Mouse (Mus musculus) hindbrain, embryonic 16.5 days (tissue): ENCODE results near the gene Rtl1. TPM values are rescaled to one million over a fixed set of nuclear protein-coding genes. Genes with fewer than 3 reads are reported as not detected.

Experiments used
- ATAC-seq: fragments of 200-750 bp; cut with Nextera tagmentation; 2 replicates; pipeline ENCODE4 v1.8.0; 2017; ENCODE audit warnings: moderate TSS enrichment, moderate library complexity
- H3K27ac ChIP-seq: fragments of 300-500 bp; sonication (generic); 2 replicates; pipeline ENCODE4 v1.5.1; 2014; ENCODE audit warnings: low read depth, mild to moderate bottlenecking, control low read depth, low read length, moderate library complexity
- H3K27me3 ChIP-seq: fragments of 300-500 bp; sonication (generic); replicated peaks from 2 replicates; pipeline ENCODE4 v1.6.1; 2014; ENCODE audit warnings: low read length; ENCODE audit not compliant: control insufficient read depth, insufficient read depth
- H3K36me3 ChIP-seq: fragments of 300-500 bp; sonication (generic); 2 replicates; pipeline ENCODE4 v1.6.1; 2014; ENCODE audit warnings: mild to moderate bottlenecking, low read length, moderate library complexity, mixed read lengths; ENCODE audit not compliant: control insufficient read depth, insufficient read depth
- H3K4me1 ChIP-seq: fragments of 300-500 bp; sonication (generic); 2 replicates; pipeline ENCODE4 v1.6.1; 2014; ENCODE audit warnings: low read depth, low read length; ENCODE audit not compliant: control insufficient read depth, insufficient read depth
- H3K4me2 ChIP-seq: fragments of 300-500 bp; sonication (generic); 2 replicates; pipeline ENCODE4 v1.6.1; 2014; ENCODE audit warnings: mild to moderate bottlenecking, low read length, control low read depth, moderate library complexity
- H3K4me3 ChIP-seq: fragments of 300-500 bp; sonication (generic); 2 replicates; pipeline ENCODE4 v1.5.1; 2014; ENCODE audit warnings: mild to moderate bottlenecking, low read length, control low read depth, moderate library complexity
- H3K9ac ChIP-seq: fragments of 300-500 bp; sonication (generic); 2 replicates; pipeline ENCODE4 v1.6.1; 2014; ENCODE audit warnings: low read depth, mild to moderate bottlenecking, control low read depth, low read length, moderate library complexity
- H3K9me3 ChIP-seq: fragments of 300-500 bp; sonication (generic); 2 replicates; pipeline ENCODE4 v1.6.1; 2014; ENCODE audit warnings: mild to moderate bottlenecking, low read length, moderate library complexity; ENCODE audit not compliant: control insufficient read depth
- WGBS: fragments of 180-500 bp; shearing (Covaris S2); extraction: QIAGEN DNeasy Blood & Tissue Kit; methylation state at CpG from one replicate; pipeline ENCODE4 v1.1.7; 2014; 5-methylcytosine and 5-hydroxymethylcytosine counted together
- polyA plus RNA-seq: library from polyadenylated mRNA; unstranded; fragments of >200 nt; fragmentation: Nextera tagmentation; extraction: Ambion mirVana; gene quantifications from 2 replicates; pipeline ENCODE4 v1.2.1, GENCODE M21; 2015

The Rtl1 gene
- 1.7 and 2.2 TPM in 2 replicates for polyA plus RNA-seq

GRCm38 (mm10) chr12:109600230-109600629, at the start of gene Rtl1:
Rtl1 (minus strand) TSS chr12:109600330.
- Histone ChIP-seq H3K27me3 (no peaks in the 10 kb centered on the region; the same call in 1 of the 2 replicates), H3K27ac (no peak within 1 kb of the TSS), H3K9me3 (no peaks in the 10 kb centered on the region), H3K4me1 (peaks cover 4% of the 10 kb centered on the region; the same call in 1 of the 2 replicates), H3K9ac (no peak within 1 kb of the TSS), H3K36me3 (peaks cover 6% of the 10 kb centered on the region; the same call in 1 of the 2 replicates), H3K4me3 (no peak within 1 kb of the TSS), H3K4me2 (no peak within 1 kb of the TSS)
- WGBS = 90% methylated on average over 7 of the region's 7 CpGs
- ATAC-seq = no peak

- no peak for ATAC-seq
- WGBS = 11% methylated on average over 3 of the region's 3 CpGs
- H3K9ac ChIP-seq = no peak overlapping the region
- H3K4me3 ChIP-seq = no peak overlapping the region
- no peaks in the 10 kb centered on the region for H3K4me1 ChIP-seq
- H3K27ac ChIP-seq = no peak overlapping the region
- peaks cover 3% of the 10 kb centered on the region; the same call in 1 of the 2 replicates for H3K36me3 ChIP-seq
- no peaks in the 10 kb centered on the region for H3K27me3 ChIP-seq
- no peaks in the 10 kb centered on the region for H3K9me3 ChIP-seq
- no peak overlapping the region for H3K4me2 ChIP-seq
Measured at GRCm38 (mm10) chr12:109640560-109641167, 40.5 kb upstream of the Rtl1 start.

DNA sequence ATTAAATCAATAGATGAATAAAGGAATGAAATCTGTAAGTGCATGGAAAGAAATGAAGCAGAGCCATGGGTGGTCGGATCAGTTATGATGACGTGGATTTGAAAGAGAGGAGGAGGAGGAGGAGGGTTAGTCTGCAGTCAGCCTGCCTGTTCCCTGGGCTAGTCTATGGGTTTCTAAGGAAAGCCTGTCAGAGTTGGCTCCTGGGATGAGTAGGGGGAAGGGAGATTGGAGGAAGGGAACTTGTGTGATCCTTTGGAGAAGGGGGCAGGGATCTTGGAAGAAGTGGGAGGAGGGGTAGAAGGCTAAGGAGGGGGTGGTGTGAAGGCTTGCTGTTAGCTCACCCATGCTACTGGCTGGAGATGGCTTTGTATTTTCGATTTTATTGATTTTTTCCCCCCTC, 31.9 kb upstream of the Rtl1 start:
- H3K27me3 ChIP-seq = no peaks in the 10 kb centered on the region
- ATAC-seq = no peak
- H3K4me2 ChIP-seq = no peak overlapping the region
- no peaks in the 10 kb centered on the region for H3K9me3 ChIP-seq
- no peaks in the 10 kb centered on the region for H3K4me1 ChIP-seq
- no peak overlapping the region for H3K9ac ChIP-seq
- peaks cover 3% of the 10 kb centered on the region; the same call in 1 of the 2 replicates for H3K36me3 ChIP-seq
- H3K27ac ChIP-seq = no peak overlapping the region
- WGBS = 30% methylated on average over 3 of the region's 3 CpGs
- H3K4me3 ChIP-seq = no peak overlapping the region

GRCm38 (mm10) chr12:109628887-109629286, 28.8 kb upstream of the Rtl1 start:
- Histone ChIP-seq H3K9ac (no peak overlapping the region), H3K4me3 (no peak overlapping the region), H3K4me1 (no peaks in the 10 kb centered on the region), H3K36me3 (no peaks in the 10 kb centered on the region; the same call in 1 of the 2 replicates), H3K27me3 (no peaks in the 10 kb centered on the region), H3K27ac (no peak overlapping the region), H3K9me3 (no peaks in the 10 kb centered on the region), H3K4me2 (no peak overlapping the region)
- 79% methylated on average over 1 of the region's 1 CpGs for WGBS
- ATAC-seq = no peak

GRCm38 (mm10) chr12:109626910-109627309, 26.8 kb upstream of the Rtl1 start:
- ATAC-seq = no peak
- Histone ChIP-seq H3K27ac (no peak overlapping the region), H3K27me3 (no peaks in the 10 kb centered on the region), H3K4me1 (no peaks in the 10 kb centered on the region), H3K9ac (no peak overlapping the region), H3K9me3 (no peaks in the 10 kb centered on the region), H3K4me2 (no peak overlapping the region), H3K4me3 (no peak overlapping the region), H3K36me3 (no peaks in the 10 kb centered on the region; the same call in 1 of the 2 replicates)
- WGBS = 86% methylated on average over 5 of the region's 5 CpGs

DNA sequence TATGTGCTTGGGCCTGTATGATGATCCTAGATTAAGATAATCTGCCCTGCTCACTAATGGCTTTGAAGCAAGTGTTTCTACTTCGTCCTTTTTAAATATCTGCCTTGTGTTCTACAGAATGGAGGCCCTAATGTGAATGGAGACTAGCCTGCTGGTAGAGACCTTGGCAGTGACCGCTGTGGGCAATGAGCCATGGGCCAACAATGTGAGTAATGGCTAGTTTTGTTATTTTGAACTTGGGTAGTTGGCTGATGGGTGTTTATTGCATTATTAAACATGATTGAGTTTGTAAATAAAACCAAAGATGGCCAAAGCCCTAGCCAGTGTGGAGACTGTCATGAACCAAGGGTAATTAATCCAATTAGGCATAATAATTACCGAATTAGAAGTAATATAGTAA, 20.1 kb upstream of the Rtl1 start:
- Histone ChIP-seq H3K4me2 (no peak overlapping the region), H3K27me3 (no peaks in the 10 kb centered on the region), H3K36me3 (0 out of 2 replicates have a peak, but pooled peaks cover 5% of the 10 kb centered on the region), H3K9ac (no peak overlapping the region), H3K27ac (no peak overlapping the region), H3K4me1 (no peaks in the 10 kb centered on the region), H3K9me3 (no peaks in the 10 kb centered on the region), H3K4me3 (no peak overlapping the region)
- WGBS = 66% methylated on average over 3 of the region's 3 CpGs
- ATAC-seq = no peak

DNA sequence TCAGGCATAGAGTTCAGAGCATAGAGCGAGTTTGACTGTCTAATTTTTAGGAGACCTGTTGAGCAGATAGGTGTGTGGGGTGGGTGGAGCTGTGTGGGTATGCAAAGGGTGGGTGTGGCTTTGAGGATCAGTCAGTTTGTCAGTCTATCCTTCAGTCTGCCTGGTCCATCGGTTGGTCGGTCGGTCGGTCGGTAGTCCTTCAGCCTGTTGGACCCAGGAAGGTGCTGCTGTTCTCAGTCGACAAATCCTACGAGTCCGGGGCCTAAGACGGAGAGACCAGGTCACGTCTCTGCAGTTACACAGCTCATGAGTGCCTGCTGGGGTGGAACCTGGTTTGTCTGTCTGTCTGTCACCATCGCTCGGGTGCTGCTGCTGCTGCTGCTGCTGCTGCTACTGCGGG, 17.9 kb upstream of the Rtl1 start:
- WGBS = 78% methylated on average over 14 of the region's 14 CpGs

DNA sequence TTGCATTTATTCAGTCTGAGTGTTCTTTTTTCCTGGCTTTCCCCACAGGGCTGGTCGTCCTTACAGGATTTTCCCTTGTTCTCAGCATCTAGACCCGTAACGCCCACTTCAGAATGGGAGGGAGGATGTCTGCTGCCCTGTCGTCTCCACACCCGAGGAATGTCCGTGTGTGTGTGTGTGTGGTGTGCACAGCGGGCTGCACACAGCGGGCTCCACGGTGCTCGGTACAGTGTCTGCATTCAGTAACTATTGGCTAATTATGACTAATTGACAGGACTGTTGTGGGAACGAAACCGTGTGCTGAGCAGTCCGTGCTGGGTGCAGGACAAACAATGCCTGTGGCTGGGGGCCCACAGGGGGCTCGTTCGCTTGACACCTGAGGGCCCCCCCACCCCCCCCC, 17.0 kb upstream of the Rtl1 start:
- Histone ChIP-seq H3K4me3 (no peak overlapping the region), H3K9ac (0 out of 2 replicates have a peak overlapping the region, but pooled peaks have one; percentile 25), H3K4me2 (peak overlapping the region; percentile 19; the same call in 1 of the 2 replicates), H3K36me3 (0 out of 2 replicates have a peak, but pooled peaks cover 8% of the 10 kb centered on the region), H3K9me3 (no peaks in the 10 kb centered on the region), H3K27me3 (no peaks in the 10 kb centered on the region), H3K4me1 (no peaks in the 10 kb centered on the region), H3K27ac (no peak overlapping the region)
- WGBS = 20% methylated on average over 13 of the region's 15 CpGs
- ATAC-seq = 0 out of 2 replicates have a peak, but pooled peaks have one; percentile 38

More for the DNA sequence above, 17.9 kb upstream of the Rtl1 start:
- H3K9ac ChIP-seq = no peak overlapping the region
- H3K9me3 ChIP-seq = no peaks in the 10 kb centered on the region
- H3K4me3 ChIP-seq = no peak overlapping the region
- H3K4me2 ChIP-seq = no peak overlapping the region
- H3K27me3 ChIP-seq = no peaks in the 10 kb centered on the region
- H3K27ac ChIP-seq = no peak overlapping the region
- no peaks in the 10 kb centered on the region for H3K4me1 ChIP-seq
- 0 out of 2 replicates have a peak, but pooled peaks cover 8% of the 10 kb centered on the region for H3K36me3 ChIP-seq
- no peak for ATAC-seq

DNA sequence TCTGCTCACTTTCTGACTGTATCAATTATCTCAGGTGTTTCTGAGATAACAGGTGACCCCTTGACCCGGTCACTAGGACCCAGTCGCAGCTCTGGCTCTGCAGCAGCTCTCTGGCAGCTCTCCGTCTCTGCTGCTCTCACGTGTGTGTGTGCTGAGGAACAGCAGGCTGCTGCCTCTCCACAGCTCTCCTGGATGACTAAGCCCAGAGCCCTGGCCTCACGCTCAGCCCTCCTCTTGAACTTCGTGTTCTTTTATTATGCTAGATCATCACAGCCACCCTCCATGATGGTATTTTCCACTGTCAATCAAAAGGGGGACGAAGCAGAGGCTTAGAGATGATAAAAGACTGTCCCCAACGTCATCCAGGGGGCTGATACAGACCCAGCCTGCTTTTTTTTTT, 15.2 kb upstream of the Rtl1 start:
- no peak overlapping the region for H3K27ac ChIP-seq
- no peaks in the 10 kb centered on the region for H3K27me3 ChIP-seq
- no peaks in the 10 kb centered on the region for H3K4me1 ChIP-seq
- no peak overlapping the region for H3K9ac ChIP-seq
- WGBS = 65% methylated on average over 8 of the region's 8 CpGs
- H3K4me2 ChIP-seq = no peak overlapping the region
- H3K4me3 ChIP-seq = no peak overlapping the region
- ATAC-seq = no peak
- H3K36me3 ChIP-seq = peaks cover 15% of the 10 kb centered on the region; the same call in 1 of the 2 replicates
- H3K9me3 ChIP-seq = no peaks in the 10 kb centered on the region
